Mouse (Mus musculus): ENCODE data around the gene Foxn1. TPM values are rescaled to one million over a fixed set of nuclear protein-coding genes. Genes with fewer than 3 reads are reported as not detected.

Gene Foxn1
- polyA plus RNA-seq, 1 experiment from 2014 or later, result not detected

- Histone ChIP-seq H3K4me1 (ENCODE audit: insufficient read depth) (peaks cover 19% of the 10 kb centered on the region; the same call in 1 of the 2 replicates), H3K9ac (no peak overlapping the region), H3K4me2 (no peak overlapping the region), H3K27me3 (ENCODE audit: insufficient read depth, low read length) (no peaks in the 10 kb centered on the region), H3K4me3 (ENCODE audit: low read depth, low read length) (no peak overlapping the region), H3K9me3 (ENCODE audit: low read depth, low read length) (no peaks in the 10 kb centered on the region), H3K27ac (ENCODE audit: low read depth) (no peak overlapping the region), H3K36me3 (ENCODE audit: insufficient read depth) (peaks cover 13% of the 10 kb centered on the region)
- no peak for ATAC-seq (ENCODE audit: insufficient read depth)
- WGBS, result 73% methylated on average over 9 of the region's 9 CpGs
- TF ChIP-seq CTCF (IDR thresholded peaks at IDR 0.05; ENCODE audit: low read depth), result no peak
- no peak for DNase-seq
These were observed 38.5 kb downstream of the Foxn1 start for GRCm38 (mm10) chr11:78347908-78348307.

GRCm38 (mm10) chr11:78347070-78347754, 39.1 kb downstream of the Foxn1 start:
- TF ChIP-seq CTCF (IDR thresholded peaks at IDR 0.05; ENCODE audit: low read depth), result peak; percentile 91
- Histone ChIP-seq H3K9me3 (ENCODE audit: low read depth, low read length) (no peaks in the 10 kb centered on the region), H3K9ac (no peak overlapping the region), H3K27me3 (ENCODE audit: insufficient read depth, low read length) (no peaks in the 10 kb centered on the region), H3K4me1 (ENCODE audit: insufficient read depth) (peaks cover 19% of the 10 kb centered on the region; the same call in 1 of the 2 replicates), H3K27ac (ENCODE audit: low read depth) (no peak overlapping the region), H3K4me2 (no peak overlapping the region), H3K4me3 (ENCODE audit: low read depth, low read length) (no peak overlapping the region), H3K36me3 (ENCODE audit: insufficient read depth) (peaks cover 13% of the 10 kb centered on the region)
- 86% methylated on average over 10 of the region's 10 CpGs for WGBS
- ATAC-seq (ENCODE audit: insufficient read depth) (no peak), DNase-seq (peak; percentile 92)

- Histone ChIP-seq H3K9me3 (ENCODE audit: low read depth, low read length) (no peaks in the 10 kb centered on the region), H3K4me3 (ENCODE audit: low read depth, low read length) (no peak overlapping the region), H3K4me2 (no peak overlapping the region), H3K36me3 (ENCODE audit: insufficient read depth) (peaks cover 13% of the 10 kb centered on the region), H3K9ac (no peak overlapping the region), H3K4me1 (ENCODE audit: insufficient read depth) (peaks cover 19% of the 10 kb centered on the region; the same call in 1 of the 2 replicates), H3K27me3 (ENCODE audit: insufficient read depth, low read length) (no peaks in the 10 kb centered on the region), H3K27ac (ENCODE audit: low read depth) (no peak overlapping the region)
- DNase-seq (no peak), ATAC-seq (ENCODE audit: insufficient read depth) (no peak)
- TF ChIP-seq CTCF (IDR thresholded peaks at IDR 0.05; ENCODE audit: low read depth), result no peak
- WGBS, result 74% methylated on average over 6 of the region's 6 CpGs
These were observed 39.9 kb downstream of the Foxn1 start for GRCm38 (mm10) chr11:78346326-78347069.

GRCm38 (mm10) chr11:78345801-78346200, 40.6 kb downstream of the Foxn1 start:
- Histone ChIP-seq H3K4me2 (no peak overlapping the region), H3K9ac (no peak overlapping the region), H3K4me1 (ENCODE audit: insufficient read depth) (peaks cover 19% of the 10 kb centered on the region; the same call in 1 of the 2 replicates), H3K9me3 (ENCODE audit: low read depth, low read length) (no peaks in the 10 kb centered on the region), H3K4me3 (ENCODE audit: low read depth, low read length) (no peak overlapping the region), H3K27me3 (ENCODE audit: insufficient read depth, low read length) (no peaks in the 10 kb centered on the region), H3K27ac (ENCODE audit: low read depth) (0 out of 2 replicates have a peak overlapping the region, but pooled peaks have one; percentile 18), H3K36me3 (ENCODE audit: insufficient read depth) (peaks cover 13% of the 10 kb centered on the region)
- ATAC-seq (ENCODE audit: insufficient read depth) (no peak), DNase-seq (no peak)
- 69% methylated on average over 7 of the region's 7 CpGs for WGBS
- TF ChIP-seq CTCF (IDR thresholded peaks at IDR 0.05; ENCODE audit: low read depth), result no peak

- peak overlapping the region; percentile 85; the same call in 1 of the 2 replicates for H3K4me3 ChIP-seq (ENCODE audit: low read depth, low read length)
- TF ChIP-seq CTCF (IDR thresholded peaks at IDR 0.05; ENCODE audit: low read depth), result no peak
- 48% methylated on average over 8 of the region's 8 CpGs for WGBS
- ATAC-seq (ENCODE audit: insufficient read depth) (peak; percentile 18), DNase-seq (peak; percentile 67)
- H3K4me2 ChIP-seq, result peak overlapping the region; percentile 90
- peaks cover 15% of the 10 kb centered on the region for H3K36me3 ChIP-seq (ENCODE audit: insufficient read depth)
- H3K4me1 ChIP-seq (ENCODE audit: insufficient read depth), result peaks cover 19% of the 10 kb centered on the region; the same call in 1 of the 2 replicates
- H3K9me3 ChIP-seq (ENCODE audit: low read depth, low read length), result no peaks in the 10 kb centered on the region
- H3K27me3 ChIP-seq (ENCODE audit: insufficient read depth, low read length), result no peaks in the 10 kb centered on the region
- peak overlapping the region; percentile 32; the same call in 1 of the 2 replicates for H3K27ac ChIP-seq (ENCODE audit: low read depth)
- H3K9ac ChIP-seq, result 0 out of 2 replicates have a peak overlapping the region, but pooled peaks have one; percentile 6
These were observed 41.3 kb downstream of the Foxn1 start for GRCm38 (mm10) chr11:78344890-78345715.

- DNase-seq, result no peak
- ATAC-seq (ENCODE audit: insufficient read depth), result no peak
- H3K9ac ChIP-seq, result peak overlapping the region; percentile 87
- no peaks in the 10 kb centered on the region for H3K27me3 ChIP-seq (ENCODE audit: insufficient read depth, low read length)
- WGBS, result 65% methylated on average over 6 of the region's 6 CpGs
- H3K36me3 ChIP-seq (ENCODE audit: insufficient read depth), result peaks cover 21% of the 10 kb centered on the region
- peaks cover 19% of the 10 kb centered on the region; the same call in 1 of the 2 replicates for H3K4me1 ChIP-seq (ENCODE audit: insufficient read depth)
- H3K4me3 ChIP-seq (ENCODE audit: low read depth, low read length), result peak overlapping the region; percentile 85
- TF ChIP-seq CTCF (IDR thresholded peaks at IDR 0.05; ENCODE audit: low read depth), result no peak
- H3K27ac ChIP-seq (ENCODE audit: low read depth), result peak overlapping the region; percentile 32; the same call in 1 of the 2 replicates
- H3K4me2 ChIP-seq, result peak overlapping the region; percentile 90
- no peaks in the 10 kb centered on the region for H3K9me3 ChIP-seq (ENCODE audit: low read depth, low read length)
These were observed 41.9 kb downstream of the Foxn1 start for GRCm38 (mm10) chr11:78344328-78344889.

All from lung, embryonic 14.5 days (tissue).